ENCODE assay signal across 17 mouse cellular contexts in genomic region chr17:29273156-29273555, GRCm38 (mm10).
"Had no signal": no experiment of that assay in that cellular context is flagged by ENCODE, and none has a peak within 500 bp of the region (broad histone marks: within the 10 kb centered on the region; RNA-seq: fewer than 3 reads in every experiment).

No protein-coding gene starts in this region.

- H3K9ac ChIP-seq: heart, embryonic 13.5 days; heart, embryonic 15.5 days; hindbrain, embryonic 13.5 days; hindbrain, embryonic 15.5 days; kidney, embryonic 15.5 days; limb, embryonic 13.5 days; limb, embryonic 15.5 days had no signal

- ATAC-seq: forebrain, embryonic 16.5 days; hindbrain, postnatal 0 days; intestine, embryonic 16.5 days had no signal

- H3K36me3 ChIP-seq: heart, embryonic 15.5 days; hindbrain, embryonic 15.5 days; kidney, embryonic 15.5 days had no signal

- H3K27me3 ChIP-seq: heart, embryonic 13.5 days; heart, embryonic 15.5 days; hindbrain, embryonic 13.5 days; hindbrain, embryonic 15.5 days; kidney, embryonic 15.5 days; limb, embryonic 13.5 days; limb, embryonic 15.5 days had no signal

- H3K27ac ChIP-seq: heart, embryonic 13.5 days; heart, embryonic 15.5 days; hindbrain, embryonic 13.5 days; hindbrain, embryonic 15.5 days; hindbrain, postnatal 0 days; limb, embryonic 13.5 days had no signal

- DNase-seq: gastrocnemius, postnatal 10 days; heart, postnatal 36 days; layer of hippocampus, adult 9-11 months; layer of hippocampus, postnatal 36 days; left cerebral cortex, postnatal 4 days had no signal

- H3K4me2 ChIP-seq: heart, embryonic 11.5 days; heart, embryonic 13.5 days; heart, embryonic 15.5 days; hindbrain, embryonic 13.5 days; hindbrain, embryonic 15.5 days; kidney, embryonic 15.5 days; limb, embryonic 13.5 days; limb, embryonic 15.5 days had no signal

- H3K9me3 ChIP-seq: heart, embryonic 13.5 days; heart, embryonic 15.5 days; hindbrain, embryonic 13.5 days; hindbrain, embryonic 15.5 days; kidney, embryonic 15.5 days; limb, embryonic 13.5 days; limb, embryonic 15.5 days had no signal

- H3K4me3 ChIP-seq: heart, adult 2 months; heart, embryonic 13.5 days; heart, embryonic 15.5 days; hindbrain, embryonic 13.5 days; hindbrain, embryonic 15.5 days; kidney, embryonic 15.5 days; limb, embryonic 13.5 days; limb, embryonic 15.5 days had no signal
